Mouse (Mus musculus): ENCODE results near the gene Hes5. TPM values are rescaled to one million over a fixed set of nuclear protein-coding genes. Genes with fewer than 3 reads are reported as not detected.

The Hes5 gene
- polyA plus RNA-seq, 1 experiment: 0.47 TPM

DNA sequence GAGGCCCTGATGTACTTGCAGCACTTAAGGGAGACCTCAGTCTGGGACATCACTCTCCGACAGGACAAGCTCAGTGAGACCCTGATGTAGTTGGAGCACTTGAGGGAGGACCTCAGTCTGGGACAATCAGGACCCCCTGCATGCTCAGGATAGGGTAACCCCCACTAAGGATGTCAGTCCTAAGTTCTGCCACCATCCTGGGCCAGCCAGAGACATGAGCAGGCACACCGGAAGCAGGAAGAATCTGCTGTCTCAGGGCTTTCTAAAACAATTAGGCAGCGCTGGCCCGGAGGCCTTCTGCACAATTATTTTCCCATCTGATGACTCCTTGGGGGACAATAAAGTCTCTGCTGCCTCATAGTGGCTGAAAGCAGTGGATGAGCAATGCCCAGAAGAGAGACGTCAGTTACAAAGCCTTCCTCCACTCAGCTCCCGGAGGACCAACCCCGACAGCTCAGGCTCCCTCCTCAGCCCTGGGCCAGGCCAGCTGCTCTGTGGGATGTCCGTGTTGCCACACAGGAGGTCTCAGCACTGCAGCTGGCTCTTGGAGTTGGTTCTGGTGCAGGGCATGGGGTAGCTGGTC is 35.9 kb downstream of the Hes5 start:
- Histone ChIP-seq H3K36me3 (ENCODE audit: control insufficient read depth, insufficient read depth, low read length) (peaks cover 16% of the 10 kb centered on the region), H3K4me1 (ENCODE audit: control insufficient read depth, insufficient read depth, insufficient read length, low read length) (no peaks in the 10 kb centered on the region), H3K27me3 (ENCODE audit: control insufficient read depth, insufficient read depth, low read length) (no peaks in the 10 kb centered on the region), H3K27ac (ENCODE audit: insufficient read depth, low read depth, low read length) (no peak overlapping the region), H3K4me3 (ENCODE audit: low read depth, low read length) (no peak overlapping the region)
- no peak for TF ChIP-seq POLR2A (IDR thresholded peaks at IDR 0.05; ENCODE audit: low read depth, low read length)
- no peak for TF ChIP-seq CTCF (IDR thresholded peaks at IDR 0.05; ENCODE audit: extremely low read depth, insufficient read length, insufficient replicate concordance, low read depth, low read length)
- WGBS: 72% methylated on average over 8 of the region's 8 CpGs

- 80% methylated on average over 5 of the region's 5 CpGs for WGBS
- no peak overlapping the region for H3K4me3 ChIP-seq (ENCODE audit: low read depth, low read length)
- H3K36me3 ChIP-seq (ENCODE audit: control insufficient read depth, insufficient read depth, low read length): peaks cover 16% of the 10 kb centered on the region
- H3K27ac ChIP-seq (ENCODE audit: insufficient read depth, low read depth, low read length): no peak overlapping the region
- no peaks in the 10 kb centered on the region for H3K27me3 ChIP-seq (ENCODE audit: control insufficient read depth, insufficient read depth, low read length)
- TF ChIP-seq POLR2A (IDR thresholded peaks at IDR 0.05; ENCODE audit: low read depth, low read length): no peak
- TF ChIP-seq CTCF (IDR thresholded peaks at IDR 0.05; ENCODE audit: extremely low read depth, insufficient read length, insufficient replicate concordance, low read depth, low read length): no peak
- no peaks in the 10 kb centered on the region for H3K4me1 ChIP-seq (ENCODE audit: control insufficient read depth, insufficient read depth, insufficient read length, low read length)
Observed at GRCm38 (mm10) chr4:154999379-154999778, 38.7 kb downstream of the Hes5 start.

GRCm38 (mm10) chr4:155005278-155005677 is 44.6 kb downstream of the Hes5 start:
- H3K27me3 ChIP-seq (ENCODE audit: control insufficient read depth, insufficient read depth, low read length): no peaks in the 10 kb centered on the region
- H3K27ac ChIP-seq (ENCODE audit: insufficient read depth, low read depth, low read length): no peak overlapping the region
- WGBS: 92% methylated on average over 3 of the region's 3 CpGs
- H3K4me3 ChIP-seq (ENCODE audit: low read depth, low read length): no peak overlapping the region
- H3K36me3 ChIP-seq (ENCODE audit: control insufficient read depth, insufficient read depth, low read length): peaks cover 1% of the 10 kb centered on the region; the same call in 1 of the 2 replicates
- no peaks in the 10 kb centered on the region for H3K4me1 ChIP-seq (ENCODE audit: control insufficient read depth, insufficient read depth, insufficient read length, low read length)
- TF ChIP-seq CTCF (IDR thresholded peaks at IDR 0.05; ENCODE audit: extremely low read depth, insufficient read length, insufficient replicate concordance, low read depth, low read length): no peak
- no peak for TF ChIP-seq POLR2A (IDR thresholded peaks at IDR 0.05; ENCODE audit: low read depth, low read length)

DNA sequence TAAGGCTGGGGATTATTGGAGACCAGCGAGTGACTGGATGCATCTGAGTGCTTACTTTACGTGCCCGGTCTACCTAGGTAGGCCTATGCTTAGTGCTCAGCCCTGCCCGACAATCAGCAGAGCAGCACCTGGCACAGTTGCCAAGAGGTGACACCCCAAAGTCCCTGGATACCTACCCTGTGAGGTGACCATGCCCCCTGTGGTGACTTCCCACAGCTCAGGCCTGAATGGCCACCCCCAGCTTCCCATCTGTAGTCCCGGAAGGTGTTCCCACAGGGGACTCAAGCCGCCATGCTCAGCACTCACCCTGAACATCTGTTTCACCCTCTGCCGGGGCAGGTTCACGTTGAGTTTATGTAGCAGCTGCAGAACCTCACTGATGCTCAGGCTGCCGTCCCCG is 45.6 kb downstream of the Hes5 start:
- H3K27me3 ChIP-seq (ENCODE audit: control insufficient read depth, insufficient read depth, low read length): no peaks in the 10 kb centered on the region
- no peak overlapping the region for H3K27ac ChIP-seq (ENCODE audit: insufficient read depth, low read depth, low read length)
- 75% methylated on average over 10 of the region's 10 CpGs for WGBS
- no peaks in the 10 kb centered on the region for H3K4me1 ChIP-seq (ENCODE audit: control insufficient read depth, insufficient read depth, insufficient read length, low read length)
- no peak overlapping the region for H3K4me3 ChIP-seq (ENCODE audit: low read depth, low read length)
- no peaks in the 10 kb centered on the region; the same call in 1 of the 2 replicates for H3K36me3 ChIP-seq (ENCODE audit: control insufficient read depth, insufficient read depth, low read length)
- TF ChIP-seq POLR2A (IDR thresholded peaks at IDR 0.05; ENCODE audit: low read depth, low read length): no peak

DNA sequence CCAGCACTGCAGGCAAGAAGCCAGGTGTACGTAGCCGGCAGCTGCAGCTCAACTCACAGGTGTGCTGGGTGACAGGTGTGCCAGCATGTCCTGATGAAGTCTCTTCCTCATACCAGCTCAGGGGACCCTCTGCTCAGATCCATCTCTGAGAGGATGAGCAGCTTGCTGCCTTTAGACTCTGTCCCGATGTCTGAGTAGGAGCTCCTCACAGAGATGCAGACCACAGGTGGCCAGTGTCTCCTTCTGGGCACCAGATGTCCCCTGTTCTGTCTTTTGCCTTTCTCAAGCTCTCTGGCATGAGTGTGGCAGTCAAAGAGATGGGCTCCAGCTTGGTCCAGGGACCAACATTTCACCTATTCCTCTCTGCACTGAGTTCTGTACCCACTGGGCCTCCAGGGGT is 46.9 kb downstream of the Hes5 start:
- TF ChIP-seq CTCF (IDR thresholded peaks at IDR 0.05; ENCODE audit: extremely low read depth, insufficient read length, insufficient replicate concordance, low read depth, low read length): no peak
- no peak for TF ChIP-seq POLR2A (IDR thresholded peaks at IDR 0.05; ENCODE audit: low read depth, low read length)
- Histone ChIP-seq H3K4me3 (ENCODE audit: low read depth, low read length) (no peak overlapping the region), H3K36me3 (ENCODE audit: control insufficient read depth, insufficient read depth, low read length) (no peaks in the 10 kb centered on the region; the same call in 1 of the 2 replicates), H3K27me3 (ENCODE audit: control insufficient read depth, insufficient read depth, low read length) (no peaks in the 10 kb centered on the region), H3K4me1 (ENCODE audit: control insufficient read depth, insufficient read depth, insufficient read length, low read length) (no peaks in the 10 kb centered on the region), H3K27ac (ENCODE audit: insufficient read depth, low read depth, low read length) (no peak overlapping the region)
- 60% methylated on average over 3 of the region's 3 CpGs for WGBS

GRCm38 (mm10) chr4:155008075-155008474 is 47.4 kb downstream of the Hes5 start:
- Histone ChIP-seq H3K4me1 (ENCODE audit: control insufficient read depth, insufficient read depth, insufficient read length, low read length) (no peaks in the 10 kb centered on the region), H3K4me3 (ENCODE audit: low read depth, low read length) (no peak overlapping the region), H3K36me3 (ENCODE audit: control insufficient read depth, insufficient read depth, low read length) (no peaks in the 10 kb centered on the region; the same call in 1 of the 2 replicates), H3K27me3 (ENCODE audit: control insufficient read depth, insufficient read depth, low read length) (no peaks in the 10 kb centered on the region), H3K27ac (ENCODE audit: insufficient read depth, low read depth, low read length) (no peak overlapping the region)
- TF ChIP-seq POLR2A (IDR thresholded peaks at IDR 0.05; ENCODE audit: low read depth, low read length) (no peak), CTCF (IDR thresholded peaks at IDR 0.05; ENCODE audit: extremely low read depth, insufficient read length, insufficient replicate concordance, low read depth, low read length) (no peak)

GRCm38 (mm10) chr4:155009216-155009615 is 48.5 kb downstream of the Hes5 start:
- no peaks in the 10 kb centered on the region for H3K27me3 ChIP-seq (ENCODE audit: control insufficient read depth, insufficient read depth, low read length)
- H3K4me1 ChIP-seq (ENCODE audit: control insufficient read depth, insufficient read depth, insufficient read length, low read length): no peaks in the 10 kb centered on the region
- no peak overlapping the region for H3K4me3 ChIP-seq (ENCODE audit: low read depth, low read length)
- WGBS: 81% methylated on average over 3 of the region's 3 CpGs
- no peak for TF ChIP-seq CTCF (IDR thresholded peaks at IDR 0.05; ENCODE audit: extremely low read depth, insufficient read length, insufficient replicate concordance, low read depth, low read length)
- no peaks in the 10 kb centered on the region; the same call in 1 of the 2 replicates for H3K36me3 ChIP-seq (ENCODE audit: control insufficient read depth, insufficient read depth, low read length)
- no peak overlapping the region for H3K27ac ChIP-seq (ENCODE audit: insufficient read depth, low read depth, low read length)

Measured in small intestine, adult 2 months (tissue).